Mouse (Mus musculus): ENCODE results near the gene Rragb. TPM values are rescaled to one million over a fixed set of nuclear protein-coding genes. Genes with fewer than 3 reads are reported as not detected.

Rragb gene
- polyA plus RNA-seq, 1 experiment from 2014 or later = 0.97 TPM

DNA sequence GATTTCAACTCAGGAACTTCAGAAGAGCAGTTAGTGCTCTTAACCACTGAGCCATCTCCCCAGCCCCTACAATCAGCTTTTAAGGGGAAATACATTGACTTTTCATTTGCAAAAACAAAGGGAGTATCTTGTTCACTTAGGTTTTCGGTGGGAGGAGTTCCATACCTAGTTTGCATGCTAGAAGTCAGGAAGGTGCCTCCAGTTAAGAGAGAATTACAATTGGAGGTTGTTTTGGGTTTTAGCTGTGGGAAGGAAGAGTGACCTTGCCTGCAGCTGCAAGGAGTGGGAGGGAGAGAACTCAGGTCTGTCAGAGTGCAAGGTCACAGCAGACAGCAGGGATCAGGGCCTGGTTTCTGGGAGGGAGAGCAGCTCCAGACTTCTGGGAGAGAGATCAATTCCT is 71.3 kb downstream of the Rragb start:
- Histone ChIP-seq H3K27me3 (ENCODE audit: control insufficient read depth, insufficient read depth, low read length) (no peaks in the 10 kb centered on the region), H3K36me3 (ENCODE audit: control insufficient read depth, insufficient read depth, low read length) (no peaks in the 10 kb centered on the region), H3K9me3 (replicated peaks; ENCODE audit: control insufficient read depth, low read length) (no peaks in the 10 kb centered on the region), H3K4me3 (replicated peaks; ENCODE audit: low read length) (no peak overlapping the region), H3K4me1 (ENCODE audit: control insufficient read depth, insufficient read depth, low read length) (no peaks in the 10 kb centered on the region), H3K9ac (ENCODE audit: low read length) (no peak overlapping the region), H3K27ac (ENCODE audit: low read length) (no peak overlapping the region), H3K4me2 (ENCODE audit: low read depth, low read length) (no peak overlapping the region)
- 59% methylated on average over 1 of the region's 1 CpGs for WGBS
- ATAC-seq (ENCODE audit: insufficient read depth, low FRiP score) = no peak

Other genes starting within 250 kb of the Rragb start
- 0.56 and 0.59 TPM in 2 replicates for gene Usp51, start 133.5 kb upstream of the Rragb start, polyA plus RNA-seq (2015; fragmentation: Nextera tagmentation; extraction: Ambion mirVana)
- 39.3 and 42.5 TPM in 2 replicates for gene Mageh1, start 102.4 kb upstream of the Rragb start, polyA plus RNA-seq (2015; fragmentation: Nextera tagmentation; extraction: Ambion mirVana)
- gene Foxr2, start 21.2 kb upstream of the Rragb start, polyA plus RNA-seq (2015; fragmentation: Nextera tagmentation; extraction: Ambion mirVana) = 0.06 TPM in 1 of 2 replicates, not detected in the other
- 1.1 and 1.2 TPM in 2 replicates for gene Klf8, start 97.5 kb downstream of the Rragb start, polyA plus RNA-seq (2015; fragmentation: Nextera tagmentation; extraction: Ambion mirVana)